7 mouse cellular contexts compared by ENCODE assay signal in genomic region chr7:43313013-43313428, GRCm38 (mm10). TPM values are rescaled to one million over a fixed set of nuclear protein-coding genes. Genes with fewer than 3 reads are reported as not detected.
A peak's percentile ranks its signal among the peaks of the same experiment; 100 is the strongest.
DNase-seq lines count a peak whose midpoint lies in the region; ATAC-seq lines count a peak whose summit lies in the region.

Zfp715 (minus strand) TSS chr7:43313294.

- 0 out of 2 replicates have a peak within 1 kb of the TSS, but pooled peaks have one; percentile 5 for H3K27ac ChIP-seq in embryonic facial prominence, embryonic 11.5 days (replicated peaks; ENCODE audit: low read depth, low read length)
- H3K27ac ChIP-seq in limb, embryonic 10.5 days, result peak within 1 kb of the TSS; percentile 88
- peak within 1 kb of the TSS; percentile 80 for H3K27ac ChIP-seq in midbrain, embryonic 13.5 days

- peak within 1 kb of the TSS; percentile 67 for H3K4me3 ChIP-seq in embryonic facial prominence, embryonic 11.5 days (ENCODE audit: low read depth, low read length)
- peak within 1 kb of the TSS; percentile 88 for H3K4me3 ChIP-seq in limb, embryonic 10.5 days
- peak within 1 kb of the TSS; percentile 83 for H3K4me3 ChIP-seq in midbrain, embryonic 13.5 days (replicated peaks)

- no peaks in the 10 kb centered on the region; the same call in 1 of the 2 replicates for H3K36me3 ChIP-seq in embryonic facial prominence, embryonic 11.5 days (replicated peaks; ENCODE audit: control insufficient read depth, insufficient read depth, low read depth, low read length)
- H3K36me3 ChIP-seq in limb, embryonic 10.5 days, result peaks cover 24% of the 10 kb centered on the region
- H3K36me3 ChIP-seq in midbrain, embryonic 13.5 days, result peaks cover 22% of the 10 kb centered on the region

- H3K27me3 ChIP-seq in embryonic facial prominence, embryonic 11.5 days (ENCODE audit: control insufficient read depth, insufficient read depth, low read length), result no peaks in the 10 kb centered on the region
- H3K27me3 ChIP-seq in limb, embryonic 10.5 days (ENCODE audit: low read depth, poor library complexity, severe bottlenecking), result no peaks in the 10 kb centered on the region
- H3K27me3 ChIP-seq in midbrain, embryonic 13.5 days, result no peaks in the 10 kb centered on the region

- ATAC-seq in embryonic facial prominence, embryonic 11.5 days (replicated peaks; ENCODE audit: insufficient number of reproducible peaks, low FRiP score, low TSS enrichment, low read depth), result peak; percentile 95
- peak; percentile 90 for ATAC-seq in granulocyte monocyte progenitor cell, adult 5-6 weeks (replicated peaks; ENCODE audit: poor library complexity, severe bottlenecking)
- ATAC-seq in midbrain, embryonic 13.5 days, result peak; percentile 98

- under 1% methylated on average over 33 of the region's 33 CpGs for WGBS in embryonic facial prominence, embryonic 11.5 days
- WGBS in limb, embryonic 10.5 days, result under 1% methylated on average over 33 of the region's 33 CpGs
- under 1% methylated on average over 33 of the region's 33 CpGs for WGBS in midbrain, embryonic 13.5 days

- DNase-seq in adrenal gland, postnatal 14 days, result peak; percentile 96
- peak; percentile 93 for DNase-seq in embryonic facial prominence, embryonic 11.5 days (ENCODE audit: low spot score)
- peak; percentile 97 for DNase-seq in kidney, adult 11 months
- peak; percentile 87 for DNase-seq in limb, embryonic 10.5 days (ENCODE audit: low spot score)
- DNase-seq in spleen, adult 12 weeks (ENCODE audit: low spot score), result peak; percentile 77

- H3K9ac ChIP-seq in embryonic facial prominence, embryonic 11.5 days (replicated peaks; ENCODE audit: low read length), result peak within 1 kb of the TSS; percentile 71
- peak within 1 kb of the TSS; percentile 87 for H3K9ac ChIP-seq in midbrain, embryonic 13.5 days (replicated peaks)

- no peaks in the 10 kb centered on the region for H3K9me3 ChIP-seq in embryonic facial prominence, embryonic 11.5 days (replicated peaks; ENCODE audit: control insufficient read depth, low read length)
- H3K9me3 ChIP-seq in limb, embryonic 10.5 days (replicated peaks), result no peaks in the 10 kb centered on the region
- H3K9me3 ChIP-seq in midbrain, embryonic 13.5 days, result no peaks in the 10 kb centered on the region

- H3K4me2 ChIP-seq in embryonic facial prominence, embryonic 11.5 days (ENCODE audit: low read depth, low read length), result peak within 1 kb of the TSS; percentile 68
- H3K4me2 ChIP-seq in midbrain, embryonic 13.5 days (replicated peaks), result peak within 1 kb of the TSS; percentile 88

- no peaks in the 10 kb centered on the region for H3K4me1 ChIP-seq in embryonic facial prominence, embryonic 11.5 days (ENCODE audit: control insufficient read depth, insufficient read depth, low read length)
- H3K4me1 ChIP-seq in limb, embryonic 10.5 days, result peaks cover 14% of the 10 kb centered on the region
- peaks cover 21% of the 10 kb centered on the region for H3K4me1 ChIP-seq in midbrain, embryonic 13.5 days (replicated peaks)

RNA-seq across cellular contexts. Expression of gene Zfp715, which starts in this region (rescaled TPM):
- total RNA-seq in adrenal gland, postnatal 14 days (2021), result 19.9 and 21.6 TPM in 2 replicates
- polyA plus RNA-seq in embryonic facial prominence, embryonic 11.5 days (2014; fragmentation: Nextera tagmentation; extraction: Ambion mirVana), result 17.9 and 20.4 TPM in 2 replicates
- 17.7 and 20.7 TPM in 2 replicates for total RNA-seq in granulocyte monocyte progenitor cell, adult 5-6 weeks (2014; fragmentation: Nextera tagmentation)
- total RNA-seq in granulocyte monocyte progenitor cell, adult 5-6 weeks (2017), result 13.3 and 22.0 TPM in 2 replicates
- polyA plus RNA-seq in limb, embryonic 10.5 days (2016; fragmentation: Nextera tagmentation; extraction: Ambion mirVana), result 8.4 and 11.0 TPM in 2 replicates
- polyA plus RNA-seq in midbrain, embryonic 13.5 days (2015; fragmentation: Nextera tagmentation; extraction: Ambion mirVana), result 17.8 and 19.5 TPM in 2 replicates

Comparison
In these comparisons a context has a peak if more than half of its experiments do, and no peak if none do; other contexts are left out.
1. Peak in every context shown above with its lines: DNase-seq, ATAC-seq, H3K4me3 ChIP-seq and H3K27ac ChIP-seq.
2. H3K27ac ChIP-seq: peak in every context shown above with its lines; median percentile 88 in limb, embryonic 10.5 days; 80 in midbrain, embryonic 13.5 days; 5 in embryonic facial prominence, embryonic 11.5 days.